In the genomic region with DNA sequence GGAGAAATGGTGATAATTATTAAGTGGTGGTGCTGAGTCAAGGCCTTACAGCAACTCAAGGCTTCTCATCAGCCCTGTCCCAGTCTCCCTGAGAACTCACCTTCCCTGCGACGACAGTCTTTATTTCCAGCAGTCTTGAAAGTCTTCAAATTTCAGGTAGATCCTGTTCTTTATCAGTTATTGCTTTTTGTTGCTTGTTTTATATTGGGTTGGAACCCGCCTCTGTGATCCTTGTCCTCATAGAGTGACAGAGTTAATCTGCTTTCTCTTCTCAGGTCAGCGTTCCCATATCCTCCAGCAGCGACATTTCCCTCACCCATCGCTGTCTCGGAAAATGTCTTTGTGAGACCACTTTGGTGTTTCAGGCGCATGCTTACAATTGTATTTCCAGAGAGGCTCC, we compare ENCODE assay signal across 17 mouse cellular contexts. TPM values are rescaled to one million over a fixed set of nuclear protein-coding genes. Genes with fewer than 3 reads are reported as not detected.
"Had no signal": no experiment of that assay in that cellular context is flagged by ENCODE, and none has a peak within 500 bp of the region (broad histone marks: within the 10 kb centered on the region; RNA-seq: fewer than 3 reads in every experiment).

No protein-coding gene starts in this region.

- H3K27me3 ChIP-seq: liver, embryonic 15.5 days; lung, embryonic 15.5 days; midbrain, embryonic 12.5 days; midbrain, embryonic 15.5 days; neural tube, embryonic 12.5 days had no signal

- H3K4me2 ChIP-seq: liver, embryonic 15.5 days; lung, embryonic 15.5 days; midbrain, embryonic 12.5 days; midbrain, embryonic 15.5 days; neural tube, embryonic 12.5 days had no signal

- H3K36me3 ChIP-seq: liver, embryonic 15.5 days; lung, embryonic 15.5 days; midbrain, embryonic 15.5 days had no signal

- H3K9me3 ChIP-seq: liver, embryonic 15.5 days; lung, embryonic 15.5 days; midbrain, embryonic 10.5 days; midbrain, embryonic 12.5 days; midbrain, embryonic 15.5 days; neural tube, embryonic 12.5 days had no signal

- H3K9ac ChIP-seq: liver, embryonic 15.5 days; liver, postnatal 0 days; lung, embryonic 15.5 days; midbrain, embryonic 12.5 days; midbrain, embryonic 15.5 days; neural tube, embryonic 12.5 days had no signal

- H3K4me3 ChIP-seq: liver, embryonic 15.5 days; lung, embryonic 15.5 days; midbrain, embryonic 10.5 days; midbrain, embryonic 12.5 days; midbrain, embryonic 15.5 days; neural tube, embryonic 12.5 days had no signal

- H3K4me1 ChIP-seq: liver, embryonic 15.5 days; lung, embryonic 15.5 days; midbrain, embryonic 10.5 days; midbrain, embryonic 12.5 days; midbrain, embryonic 15.5 days; neural tube, embryonic 12.5 days had no signal

- H3K27ac ChIP-seq: liver, embryonic 15.5 days; lung, embryonic 15.5 days; midbrain, embryonic 10.5 days; midbrain, embryonic 12.5 days; midbrain, embryonic 15.5 days; neural tube, embryonic 12.5 days had no signal

- ATAC-seq: liver, postnatal 0 days; lung, postnatal 0 days; midbrain, embryonic 15.5 days had no signal

- DNase-seq: liver, postnatal 0 days; lung, adult 2 months; lung, postnatal 4 days; right cerebral cortex, postnatal 14 days; spleen, adult 18-20 months; thymus, adult 18-20 months; thymus, postnatal 14 days; thymus, postnatal 36 days had no signal

RNA-seq across cellular contexts. Expression of a gene that starts 45.9 kb away (rescaled TPM):
- total RNA-seq: midbrain, postnatal 0 days had no signal
- polyA plus RNA-seq: lung, embryonic 15.5 days; midbrain, embryonic 10.5 days; thymus, postnatal 0 days had no signal
